Mouse (Mus musculus) heart, postnatal 0 days (tissue): ENCODE measurements around the gene Crtc3.

Source experiments
- CTCF ChIP-seq: IDR thresholded peaks from 2 replicates; pipeline ENCODE4 v1.5.1; 2016; ENCODE audit warnings: antibody characterized with exemption, control low read depth, low read depth
- EP300 ChIP-seq: IDR thresholded peaks from 2 replicates; pipeline ENCODE4 v1.6.1; 2016; ENCODE audit warnings: antibody characterized with exemption, low read depth

GRCm38 (mm10) chr7:80587684-80588083, 101.0 kb downstream of the Crtc3 start:
- TF ChIP-seq EP300 (no peak), CTCF (no peak)
